Mouse (Mus musculus) c-Kit-positive CD71-positive TER-119-negative erythroid progenitor cells, embryonic 14.5 days (primary cell): Measurements from ENCODE around the gene Tnni3k.
A peak's percentile ranks its signal among the peaks of the same experiment; 100 is the strongest.

Source experiments
- DNase-seq: peaks from one replicate; pipeline ENCODE4 v3.0.0-alpha.2; 2013; ENCODE audit warnings: low read depth

Tnni3k gene

GRCm38 (mm10) chr3:155055231-155055916 is at the start of gene Tnni3k:
TSS of gene Tnni3k (minus strand) at chr3:155055407.
- DNase-seq = no peak

- no peak for DNase-seq
These were observed 44.1 kb upstream of the Tnni3k start for GRCm38 (mm10) chr3:155099266-155099665.

- DNase-seq = peak; percentile 58
These were observed 38.1 kb upstream of the Tnni3k start, which contains the start of the genes Fpgt and Lrriq3 for GRCm38 (mm10) chr3:155093116-155093956. TSS of gene Fpgt (minus strand) at chr3:155093403. TSS of gene Lrriq3 (plus strand) at chr3:155093434.

- DNase-seq = no peak
These were observed 36.9 kb upstream of the Tnni3k start for GRCm38 (mm10) chr3:155092081-155092480.

GRCm38 (mm10) chr3:155077908-155078307 is 22.7 kb upstream of the Tnni3k start:
- no peak for DNase-seq

GRCm38 (mm10) chr3:155059449-155059822 is 4.2 kb upstream of the Tnni3k start:
- no peak for DNase-seq

- no peak for DNase-seq
These were observed 3.7 kb upstream of the Tnni3k start for GRCm38 (mm10) chr3:155058800-155059448.

- no peak for DNase-seq
These were observed 2.4 kb upstream of the Tnni3k start for GRCm38 (mm10) chr3:155057566-155057965.

GRCm38 (mm10) chr3:155056606-155057005 is 1.4 kb upstream of the Tnni3k start:
- DNase-seq = no peak

- no peak for DNase-seq
These were observed 2.0 kb downstream of the Tnni3k start for GRCm38 (mm10) chr3:155053189-155053588.

- DNase-seq = no peak
These were observed 3.2 kb downstream of the Tnni3k start for GRCm38 (mm10) chr3:155052021-155052420.

- DNase-seq = no peak
These were observed 16.0 kb downstream of the Tnni3k start for GRCm38 (mm10) chr3:155039012-155039836.

- DNase-seq = no peak
These were observed 20.9 kb downstream of the Tnni3k start for GRCm38 (mm10) chr3:155034323-155034722.

GRCm38 (mm10) chr3:155030200-155030599 is 25.0 kb downstream of the Tnni3k start:
- no peak for DNase-seq

- no peak for DNase-seq
These were observed 52.4 kb downstream of the Tnni3k start for GRCm38 (mm10) chr3:155002781-155003180.

- DNase-seq = no peak
These were observed 54.2 kb downstream of the Tnni3k start for GRCm38 (mm10) chr3:155001056-155001455.

GRCm38 (mm10) chr3:154992678-154993077 is 62.5 kb downstream of the Tnni3k start:
- DNase-seq = no peak

- DNase-seq = no peak
These were observed 76.1 kb downstream of the Tnni3k start for GRCm38 (mm10) chr3:154979101-154979500.

GRCm38 (mm10) chr3:154971626-154972025 is 83.6 kb downstream of the Tnni3k start:
- DNase-seq = no peak

GRCm38 (mm10) chr3:154970981-154971380 is 84.2 kb downstream of the Tnni3k start:
- no peak for DNase-seq

- DNase-seq = no peak
These were observed 93.9 kb downstream of the Tnni3k start for GRCm38 (mm10) chr3:154961284-154961683.

GRCm38 (mm10) chr3:154953088-154953487 is 102.1 kb downstream of the Tnni3k start:
- DNase-seq = no peak
